Mouse (Mus musculus): Measurements from ENCODE around the gene Vmn1r198.

GRCm38 (mm10) chr13:22350064-22350463 is at the start of gene Vmn1r198:
- TF ChIP-seq GATA1 (IDR thresholded peaks at IDR 0.05; ENCODE audit: low read length) = no peak
- no peak for TF ChIP-seq TAL1 (IDR thresholded peaks at IDR 0.05; ENCODE audit: low read length)
